Mouse (Mus musculus) liver, embryonic 14.5 days (tissue): Measurements from ENCODE around the gene Spats2. TPM values are rescaled to one million over a fixed set of nuclear protein-coding genes. Genes with fewer than 3 reads are reported as not detected.
"Not testable (repeated sequence)": the region's sequence is repeated elsewhere in the genome, so short reads cannot be mapped to it uniquely, and the experiment has no call there.

Source experiments
- ATAC-seq: fragments of 200-750 bp; cut with Nextera tagmentation; 2 replicates; pipeline ENCODE4 v1.8.0; 2017; ENCODE audit warnings: moderate number of reproducible peaks, mild to moderate bottlenecking, moderate library complexity; ENCODE audit not compliant: insufficient read depth
- DNase-seq, 3 experiments: peaks; one replicate each; pipeline ENCODE4 v3.0.0-alpha.2; 2012 to 2013; ENCODE audit warnings: low read depth in 3 of 3, low spot score in 3 of 3
- H3K27ac ChIP-seq: fragments of 300-500 bp; sonication (generic); 2 replicates; pipeline ENCODE4 v1.5.1; 2014; ENCODE audit warnings: moderate library complexity, mild to moderate bottlenecking, control low read depth, inconsistent platforms
- H3K27me3 ChIP-seq: fragments of 300-500 bp; sonication (generic); 2 replicates; pipeline ENCODE4 v1.6.1; 2014; ENCODE audit warnings: mild to moderate bottlenecking, low read length, moderate library complexity; ENCODE audit not compliant: control insufficient read depth, insufficient read depth
- H3K36me3 ChIP-seq: fragments of 300-500 bp; sonication (generic); replicated peaks from 2 replicates; pipeline ENCODE4 v1.6.1; 2014; ENCODE audit warnings: low read depth; ENCODE audit not compliant: control insufficient read depth, insufficient read depth
- H3K4me1 ChIP-seq, 2 experiments: fragments of 200-500 bp in 1 of 2; fragments of 300-500 bp in 1 of 2; sonication (generic) in 1 of 2; replicated peaks; 2 replicates each; pipeline ENCODE4 v1.6.1; 2012 to 2014; ENCODE audit warnings: antibody characterized with exemption in 1 of 2, inconsistent platforms in 1 of 2, low read length in 1 of 2; ENCODE audit not compliant: control insufficient read depth in 2 of 2, insufficient read depth in 2 of 2
- H3K4me2 ChIP-seq: fragments of 300-500 bp; sonication (generic); 2 replicates; pipeline ENCODE4 v1.6.1; 2014; ENCODE audit warnings: low read depth, mild to moderate bottlenecking, control low read depth, moderate library complexity
- H3K4me3 ChIP-seq, 2 experiments: fragments of 200-500 bp in 1 of 2; fragments of 300-500 bp in 1 of 2; sonication (generic) in 1 of 2; 2 replicates each; pipeline ENCODE4 v1.5.1; 2012 to 2014; ENCODE audit warnings: low read depth in 2 of 2, low read length in 2 of 2, mild to moderate bottlenecking in 2 of 2, control low read depth in 1 of 2, inconsistent platforms in 1 of 2, moderate library complexity in 1 of 2; ENCODE audit not compliant: insufficient read depth in 1 of 2
- H3K9ac ChIP-seq: fragments of 300-500 bp; sonication (generic); replicated peaks from 2 replicates; pipeline ENCODE4 v1.6.1; 2014; ENCODE audit warnings: mild to moderate bottlenecking, control low read depth, moderate library complexity
- H3K9me3 ChIP-seq: fragments of 300-500 bp; sonication (generic); 2 replicates; pipeline ENCODE4 v1.6.1; 2016; ENCODE audit warnings: low read length, mixed read lengths; ENCODE audit not compliant: control insufficient read depth
- CTCF ChIP-seq: IDR thresholded peaks from 2 replicates; pipeline ENCODE4 v1.5.1; 2016; ENCODE audit warnings: antibody characterized with exemption, low read depth, control low read depth
- EP300 ChIP-seq: IDR thresholded peaks from 2 replicates; pipeline ENCODE4 v1.6.1; 2016; ENCODE audit warnings: antibody characterized with exemption, low read depth
- WGBS: fragments of 180-500 bp; shearing (Covaris S2); extraction: QIAGEN DNeasy Blood & Tissue Kit; methylation state at CpG from one replicate; pipeline ENCODE4 v1.1.7; 2014; ENCODE audit not compliant: insufficient replicate concordance; 5-methylcytosine and 5-hydroxymethylcytosine counted together
- polyA plus RNA-seq, 2 experiments: library from polyadenylated mRNA; depleted of rRNA in 1 of 2; stranded (reverse) in 1 of 2; unstranded in 1 of 2; fragments of >200 nt; fragmentation: Nextera tagmentation in 1 of 2; extraction: Ambion mirVana in 1 of 2; gene quantifications; 2 replicates each; pipeline versions ENCODE4 v1.2.1 to v1.2.3; 2012 to 2014

Spats2 gene
- polyA plus RNA-seq (2012; rRNA removed) (6.5 and 7.7 TPM in 2 replicates), polyA plus RNA-seq (2014; fragmentation: Nextera tagmentation; extraction: Ambion mirVana) (6.7 and 8.4 TPM in 2 replicates)

DNA sequence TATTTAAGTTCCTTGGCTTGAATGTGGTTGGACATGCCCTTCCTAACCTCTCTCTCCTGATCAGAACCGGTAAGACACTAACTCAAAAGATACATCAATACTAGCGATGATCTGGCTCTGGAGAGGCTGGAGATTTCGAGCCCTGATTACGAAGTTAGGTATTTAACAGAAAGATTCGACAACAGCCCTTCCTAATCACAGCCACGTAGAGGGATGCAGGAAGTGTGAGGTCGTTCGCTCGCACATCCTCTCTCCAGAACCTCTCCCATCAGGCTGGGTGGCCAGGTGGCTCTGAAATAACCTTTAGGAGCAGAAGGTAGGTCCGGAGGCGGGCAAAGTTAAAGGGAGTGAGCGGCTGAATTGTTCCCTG lies at the start of gene Spats2:
TSS of gene Spats2 (plus strand) at position 206 of the 370 bp plus-strand sequence.
- Histone ChIP-seq H3K4me1 (peaks cover 3 to 11% of the 10 kb centered on the region in 2 experiments; a peak in 2 of 4 replicates), H3K4me2 (peak within 1 kb of the TSS; percentile 77), H3K4me3 (peak within 1 kb of the TSS; percentile 67 to 75), H3K9me3 (no peaks in the 10 kb centered on the region), H3K27ac (no peak within 1 kb of the TSS), H3K27me3 (peaks cover 5% of the 10 kb centered on the region), H3K36me3 (no peaks in the 10 kb centered on the region), H3K9ac (peak within 1 kb of the TSS; percentile 73)
- DNase-seq (no peak), ATAC-seq (0 out of 2 replicates have a peak, but pooled peaks have one; percentile 6)
- 3% methylated on average over 12 of the region's 12 CpGs for WGBS
- no peak for TF ChIP-seq EP300
- TF ChIP-seq CTCF, result no peak

DNA sequence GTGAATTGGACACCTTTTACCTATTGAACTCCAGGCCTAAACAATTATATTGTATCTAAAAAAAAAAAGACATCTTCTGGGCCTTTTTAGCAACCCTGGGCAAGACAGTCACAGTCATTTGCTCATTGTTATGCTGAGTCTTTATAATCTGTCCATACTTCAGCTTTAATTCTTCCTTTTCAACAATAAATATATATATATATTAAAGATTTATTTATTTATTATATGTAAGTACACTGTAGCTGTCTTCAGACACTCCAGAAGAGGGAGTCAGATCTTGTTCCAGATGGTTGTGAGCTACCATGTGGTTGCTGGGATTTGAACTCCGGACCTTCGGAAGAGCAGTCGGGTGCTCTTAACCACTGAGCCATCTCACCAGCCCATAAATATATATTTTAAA lies 49.7 kb upstream of the Spats2 start:
- Histone ChIP-seq H3K4me3 (peak overlapping the region; percentile 72 to 88), H3K4me2 (peak overlapping the region; percentile 88), H3K36me3 (peaks cover 17% of the 10 kb centered on the region)
- 92% methylated on average over 3 of the region's 3 CpGs for WGBS
- H3K27ac ChIP-seq, H3K9me3 ChIP-seq, H3K4me1 ChIP-seq, H3K9ac ChIP-seq, ATAC-seq, H3K27me3 ChIP-seq, DNase-seq: not testable (repeated sequence)

DNA sequence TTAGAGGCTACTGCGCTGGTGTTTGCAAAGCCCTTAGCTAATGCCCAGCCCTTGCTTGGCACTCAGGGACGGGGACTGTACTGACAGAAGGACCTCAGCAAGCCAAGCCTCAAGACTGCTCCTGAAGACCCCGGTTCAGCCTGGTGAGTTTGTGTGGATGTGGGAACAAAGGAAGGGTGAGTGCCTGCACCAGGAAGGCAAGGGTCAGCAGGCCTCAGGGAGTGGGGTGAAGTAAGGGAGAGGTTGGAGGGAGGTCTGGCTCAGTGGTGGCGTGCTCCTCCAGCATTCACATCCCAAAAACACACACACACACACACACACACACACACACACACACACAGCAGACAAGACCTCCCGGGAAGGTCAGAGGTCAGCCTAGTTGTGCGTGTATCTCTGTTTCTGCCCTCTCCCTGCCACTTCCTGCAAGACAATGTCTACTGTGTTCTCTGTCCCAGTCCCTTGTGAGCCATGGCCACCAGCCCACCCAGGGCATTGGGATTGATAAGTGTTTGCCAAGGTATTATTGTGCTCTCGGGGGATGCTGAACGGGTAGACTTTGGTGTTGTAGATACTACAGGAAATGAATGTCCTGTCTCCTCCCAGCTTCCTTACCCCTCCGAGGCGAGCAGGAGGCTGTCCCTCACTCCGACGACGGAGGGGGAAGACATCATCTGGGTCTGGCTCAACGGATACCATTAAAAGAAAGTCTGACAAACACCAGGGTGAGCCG lies 47.4 kb upstream of the Spats2 start:
- H3K4me2 ChIP-seq, result no peak overlapping the region
- H3K9ac ChIP-seq, result no peak overlapping the region
- H3K36me3 ChIP-seq, result peaks cover 34% of the 10 kb centered on the region
- no peaks in the 10 kb centered on the region for H3K27me3 ChIP-seq
- H3K4me3 ChIP-seq, result no peak overlapping the region
- ATAC-seq (no peak), DNase-seq (no peak)
- TF ChIP-seq CTCF, result no peak
- no peak for TF ChIP-seq EP300
- peaks cover 10% of the 10 kb centered on the region in 2 experiments; a peak in 3 of 4 replicates for H3K4me1 ChIP-seq
- 79% methylated on average over 15 of the region's 15 CpGs for WGBS
- H3K27ac ChIP-seq, result no peak overlapping the region
- no peaks in the 10 kb centered on the region for H3K9me3 ChIP-seq

DNA sequence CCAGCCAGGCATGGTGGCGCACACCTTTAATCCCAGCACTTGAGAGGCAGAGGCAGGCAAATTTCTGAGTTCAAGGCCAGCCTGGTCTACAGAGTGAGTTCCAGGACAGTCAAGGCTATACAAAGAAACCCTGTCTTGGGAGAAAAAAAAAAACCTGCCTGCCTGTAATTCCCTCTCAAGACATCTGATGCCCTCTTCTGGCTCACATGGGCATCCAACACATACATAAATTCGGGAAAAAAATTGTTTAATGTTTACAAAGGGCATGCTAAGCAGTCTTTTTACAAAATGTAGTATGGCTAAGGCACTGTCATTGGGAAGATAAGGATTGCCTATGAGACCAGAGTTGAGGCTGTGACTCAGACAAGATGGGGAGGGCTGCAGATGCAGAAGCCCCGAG lies 45.9 kb upstream of the Spats2 start:
- no peak overlapping the region for H3K4me3 ChIP-seq
- no peak overlapping the region for H3K27ac ChIP-seq
- H3K36me3 ChIP-seq, result peaks cover 34% of the 10 kb centered on the region
- H3K4me1 ChIP-seq, result peaks cover 5 to 8% of the 10 kb centered on the region in 2 experiments; a peak in 3 of 4 replicates
- no peak for ATAC-seq
- TF ChIP-seq CTCF (no peak), EP300 (no peak)
- H3K9ac ChIP-seq, result no peak overlapping the region
- H3K27me3 ChIP-seq, result peaks cover 4% of the 10 kb centered on the region
- H3K4me2 ChIP-seq, result no peak overlapping the region
- no peak for DNase-seq
- 70% methylated on average over 3 of the region's 3 CpGs for WGBS
- H3K9me3 ChIP-seq, result no peaks in the 10 kb centered on the region

DNA sequence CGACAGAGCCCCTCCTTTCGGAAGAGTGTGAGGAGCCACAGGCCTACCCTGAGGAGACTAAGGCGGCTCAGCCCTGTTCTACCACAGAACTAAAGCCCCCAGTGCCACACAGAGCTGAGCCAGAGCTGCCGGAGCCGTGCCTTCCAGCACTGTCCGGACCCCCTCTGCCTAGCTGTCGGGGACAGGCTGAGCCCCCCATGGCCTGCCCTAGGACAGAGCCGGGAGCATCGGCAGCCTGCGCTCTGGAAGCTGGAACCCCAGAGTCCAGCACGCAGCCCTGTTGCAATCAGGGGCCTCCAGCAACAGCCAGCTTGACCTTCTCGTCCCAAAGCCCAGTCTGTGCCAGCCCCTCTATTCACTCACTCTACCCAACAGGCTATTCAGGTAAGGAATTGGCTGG lies 43.4 kb upstream of the Spats2 start:
- no peak overlapping the region for H3K4me3 ChIP-seq
- no peak overlapping the region for H3K9ac ChIP-seq
- TF ChIP-seq EP300 (no peak), CTCF (no peak)
- H3K4me2 ChIP-seq, result no peak overlapping the region
- H3K27me3 ChIP-seq, result peaks cover 26% of the 10 kb centered on the region
- H3K36me3 ChIP-seq, result peaks cover 28% of the 10 kb centered on the region
- peaks cover 0 to 4% of the 10 kb centered on the region in 2 experiments; a peak in 1 of 4 replicates for H3K4me1 ChIP-seq
- H3K9me3 ChIP-seq, result no peaks in the 10 kb centered on the region
- H3K27ac ChIP-seq, result no peak overlapping the region
- 91% methylated on average over 12 of the region's 12 CpGs for WGBS
- DNase-seq, result no peak
- ATAC-seq, result 0 out of 2 replicates have a peak, but pooled peaks have one; percentile 20
